ENCODE assay signal across 10 mouse cellular contexts in genomic region chr9:62190474-62190873, GRCm38 (mm10).
A peak's percentile ranks its signal among the peaks of the same experiment; 100 is the strongest.
DNase-seq lines count a peak whose midpoint lies in the region; ATAC-seq lines count a peak whose summit lies in the region.
"Had no signal": no experiment of that assay in that cellular context is flagged by ENCODE, and none has a peak within 500 bp of the region (broad histone marks: within the 10 kb centered on the region; RNA-seq: fewer than 3 reads in every experiment).

No protein-coding gene starts in this region.

- WGBS in forebrain, embryonic 15.5 days: 21% methylated on average over 6 of the region's 6 CpGs
- 31% methylated on average over 6 of the region's 6 CpGs for WGBS in forebrain, embryonic 11.5 days
- WGBS in midbrain, embryonic 15.5 days: 13% methylated on average over 6 of the region's 6 CpGs
- whole genome bisulfite sequencing in liver, embryonic 12.5 days (ENCODE audit: insufficient replicate concordance): 42% methylated on average over 6 of the region's 6 CpGs

- H3K27me3 ChIP-seq in forebrain, embryonic 15.5 days: no peaks in the 10 kb centered on the region
- H3K27me3 ChIP-seq in forebrain, embryonic 11.5 days (ENCODE audit: control insufficient read depth, insufficient read depth, low read length): no peaks in the 10 kb centered on the region
- no peaks in the 10 kb centered on the region; the same call in 1 of the 2 replicates for H3K27me3 ChIP-seq in midbrain, embryonic 15.5 days (replicated peaks)
- peaks cover 27% of the 10 kb centered on the region for H3K27me3 ChIP-seq in liver, embryonic 12.5 days (replicated peaks)
- H3K27me3 ChIP-seq: limb, embryonic 15.5 days had no signal

- H3K4me2 ChIP-seq in forebrain, embryonic 15.5 days (replicated peaks): no peak overlapping the region
- no peak overlapping the region for H3K4me2 ChIP-seq in forebrain, embryonic 11.5 days (ENCODE audit: low read depth, low read length, severe bottlenecking)
- H3K4me2 ChIP-seq in midbrain, embryonic 15.5 days: no peak overlapping the region
- H3K4me2 ChIP-seq in liver, embryonic 12.5 days: no peak overlapping the region
- H3K4me2 ChIP-seq: limb, embryonic 15.5 days had no signal

- no peak for DNase-seq in forebrain, embryonic 11.5 days (ENCODE audit: low spot score)
- peak; percentile 24 for DNase-seq in right cerebral cortex, postnatal 4 days
- no peak for DNase-seq in right cerebral cortex, postnatal 14 days
- DNase-seq in layer of hippocampus, adult 11-12 months (ENCODE audit: low spot score): no peak
- DNase-seq: kidney, adult 11 months; thymus, postnatal 14 days had no signal

- H3K4me1 ChIP-seq in forebrain, embryonic 15.5 days: peaks cover 17% of the 10 kb centered on the region
- peaks cover 13% of the 10 kb centered on the region; the same call in 1 of the 2 replicates for H3K4me1 ChIP-seq in forebrain, embryonic 11.5 days (replicated peaks; ENCODE audit: control insufficient read depth, insufficient read depth, low read length)
- H3K4me1 ChIP-seq in midbrain, embryonic 15.5 days: peaks cover 27% of the 10 kb centered on the region
- H3K4me1 ChIP-seq in liver, embryonic 12.5 days: peaks cover 12% of the 10 kb centered on the region

- H3K27ac ChIP-seq in forebrain, embryonic 15.5 days (replicated peaks): peak overlapping the region; percentile 51
- no peak overlapping the region for H3K27ac ChIP-seq in forebrain, embryonic 11.5 days (ENCODE audit: low read depth, low read length)
- H3K27ac ChIP-seq in midbrain, embryonic 15.5 days: peak overlapping the region; percentile 36; the same call in 1 of the 2 replicates
- no peak overlapping the region for H3K27ac ChIP-seq in liver, embryonic 12.5 days
- H3K27ac ChIP-seq: limb, embryonic 15.5 days had no signal

- no peaks in the 10 kb centered on the region for H3K36me3 ChIP-seq in forebrain, embryonic 15.5 days
- H3K36me3 ChIP-seq in forebrain, embryonic 11.5 days (ENCODE audit: control insufficient read depth, insufficient read depth, low read length): no peaks in the 10 kb centered on the region
- H3K36me3 ChIP-seq in midbrain, embryonic 15.5 days (replicated peaks): no peaks in the 10 kb centered on the region
- no peaks in the 10 kb centered on the region for H3K36me3 ChIP-seq in liver, embryonic 12.5 days
- H3K36me3 ChIP-seq: limb, embryonic 15.5 days had no signal

- H3K9me3 ChIP-seq in forebrain, embryonic 15.5 days: no peaks in the 10 kb centered on the region
- no peaks in the 10 kb centered on the region for H3K9me3 ChIP-seq in forebrain, embryonic 11.5 days (ENCODE audit: control insufficient read depth, low read length)
- no peaks in the 10 kb centered on the region for H3K9me3 ChIP-seq in midbrain, embryonic 15.5 days
- no peaks in the 10 kb centered on the region for H3K9me3 ChIP-seq in liver, embryonic 12.5 days (replicated peaks)
- H3K9me3 ChIP-seq: limb, embryonic 15.5 days had no signal

- no peak overlapping the region for H3K9ac ChIP-seq in forebrain, embryonic 15.5 days (replicated peaks)
- no peak overlapping the region for H3K9ac ChIP-seq in forebrain, embryonic 11.5 days (ENCODE audit: low read length)
- no peak overlapping the region for H3K9ac ChIP-seq in midbrain, embryonic 15.5 days
- no peak overlapping the region for H3K9ac ChIP-seq in liver, embryonic 12.5 days
- H3K9ac ChIP-seq: limb, embryonic 15.5 days had no signal

- ATAC-seq in forebrain, embryonic 15.5 days (replicated peaks): 0 out of 2 replicates have a peak, but pooled peaks have one; percentile 32
- ATAC-seq in forebrain, embryonic 11.5 days (replicated peaks; ENCODE audit: low FRiP score): no peak
- peak; percentile 68; the same call in 1 of the 2 replicates for ATAC-seq in midbrain, embryonic 15.5 days (replicated peaks)
- no peak for ATAC-seq in liver, embryonic 12.5 days

- H3K4me3 ChIP-seq in forebrain, embryonic 15.5 days: no peak overlapping the region
- H3K4me3 ChIP-seq in forebrain, embryonic 11.5 days (ENCODE audit: low read depth, low read length): no peak overlapping the region
- no peak overlapping the region for H3K4me3 ChIP-seq in midbrain, embryonic 15.5 days
- no peak overlapping the region for H3K4me3 ChIP-seq in liver, embryonic 12.5 days
- H3K4me3 ChIP-seq: limb, embryonic 15.5 days had no signal

Comparison
In these comparisons a context has a peak if more than half of its experiments do, and no peak if none do; other contexts are left out.
1. ATAC-seq: peak in forebrain, embryonic 15.5 days (single experiment) and midbrain, embryonic 15.5 days (single experiment); none in forebrain, embryonic 11.5 days (single experiment) and liver, embryonic 12.5 days (single experiment).
2. H3K27ac ChIP-seq: peak in forebrain, embryonic 15.5 days (single experiment) and midbrain, embryonic 15.5 days (single experiment); none in forebrain, embryonic 11.5 days (single experiment) and liver, embryonic 12.5 days (single experiment).